Mouse (Mus musculus): Measurements from ENCODE around the gene Ppp1r13b. TPM values are rescaled to one million over a fixed set of nuclear protein-coding genes. Genes with fewer than 3 reads are reported as not detected.

The Ppp1r13b gene
- polyA plus RNA-seq, 1 experiment = 4.8 TPM

- H3K27me3 ChIP-seq (ENCODE audit: control insufficient read depth, insufficient read depth, insufficient read length) = no peaks in the 10 kb centered on the region
- TF ChIP-seq MAX (IDR thresholded peaks at IDR 0.05) (no peak), MYOG (IDR thresholded peaks at IDR 0.05; ENCODE audit: control insufficient read depth, extremely low read depth, insufficient read length) (no peak)
- H3ac ChIP-seq (ENCODE audit: control insufficient read depth, insufficient read length, low read depth) = no peak overlapping the region
- H3K36me3 ChIP-seq (ENCODE audit: control insufficient read depth, insufficient read depth) = peaks cover 6% of the 10 kb centered on the region
- no peaks in the 10 kb centered on the region for H3K79me3 ChIP-seq (ENCODE audit: low read depth)
- no peak overlapping the region for H3K4me3 ChIP-seq (ENCODE audit: insufficient read depth, poor library complexity, severe bottlenecking)
- no peaks in the 10 kb centered on the region for H3K79me2 ChIP-seq (ENCODE audit: control insufficient read depth, insufficient read depth)
Measured at GRCm38 (mm10) chr12:111872079-111872478, 35.8 kb downstream of the Ppp1r13b start.

- Histone ChIP-seq H3K79me2 (ENCODE audit: control insufficient read depth, insufficient read depth) (no peaks in the 10 kb centered on the region), H3K27me3 (ENCODE audit: control insufficient read depth, insufficient read depth, insufficient read length) (no peaks in the 10 kb centered on the region), H3K79me3 (ENCODE audit: low read depth) (no peaks in the 10 kb centered on the region), H3K36me3 (ENCODE audit: control insufficient read depth, insufficient read depth) (peaks cover 11% of the 10 kb centered on the region), H3K4me3 (ENCODE audit: insufficient read depth, poor library complexity, severe bottlenecking) (no peak overlapping the region), H3ac (ENCODE audit: control insufficient read depth, insufficient read length, low read depth) (no peak overlapping the region)
- no peak for TF ChIP-seq MAX (IDR thresholded peaks at IDR 0.05)
- TF ChIP-seq MYOD1 (IDR thresholded peaks at IDR 0.05; ENCODE audit: control insufficient read depth, insufficient read length, low read depth) = no peak
- TF ChIP-seq CTCF (IDR thresholded peaks at IDR 0.05; ENCODE audit: control insufficient read depth, insufficient read depth, insufficient read length) = no peak
- TF ChIP-seq FOSL1 (IDR thresholded peaks at IDR 0.05; ENCODE audit: insufficient read depth, low read length, poor library complexity, severe bottlenecking) = no peak
- TF ChIP-seq CEBPB (IDR thresholded peaks at IDR 0.05; ENCODE audit: low read depth) = no peak
- TF ChIP-seq USF1 (IDR thresholded peaks at IDR 0.05; ENCODE audit: low read depth) = no peak
- no peak for TF ChIP-seq MYOG (IDR thresholded peaks at IDR 0.05; ENCODE audit: control insufficient read depth, extremely low read depth, insufficient read length)
Measured at GRCm38 (mm10) chr12:111870811-111871210, 37.1 kb downstream of the Ppp1r13b start.

- peaks cover 14% of the 10 kb centered on the region for H3K36me3 ChIP-seq (ENCODE audit: control insufficient read depth, insufficient read depth)
- no peak for TF ChIP-seq MYOD1 (IDR thresholded peaks at IDR 0.05; ENCODE audit: control insufficient read depth, insufficient read length, low read depth)
- no peak for TF ChIP-seq CEBPB (IDR thresholded peaks at IDR 0.05; ENCODE audit: low read depth)
- no peak for TF ChIP-seq MAX (IDR thresholded peaks at IDR 0.05)
- TF ChIP-seq FOSL1 (IDR thresholded peaks at IDR 0.05; ENCODE audit: insufficient read depth, low read length, poor library complexity, severe bottlenecking) = no peak
- no peak overlapping the region for H3K4me3 ChIP-seq (ENCODE audit: insufficient read depth, poor library complexity, severe bottlenecking)
- no peak overlapping the region for H3ac ChIP-seq (ENCODE audit: control insufficient read depth, insufficient read length, low read depth)
- H3K79me3 ChIP-seq (ENCODE audit: low read depth) = no peaks in the 10 kb centered on the region
- no peaks in the 10 kb centered on the region for H3K79me2 ChIP-seq (ENCODE audit: control insufficient read depth, insufficient read depth)
- no peaks in the 10 kb centered on the region for H3K27me3 ChIP-seq (ENCODE audit: control insufficient read depth, insufficient read depth, insufficient read length)
Measured at GRCm38 (mm10) chr12:111869806-111870205, 38.1 kb downstream of the Ppp1r13b start.

- Histone ChIP-seq H3K79me3 (ENCODE audit: low read depth) (no peaks in the 10 kb centered on the region), H3K4me3 (ENCODE audit: insufficient read depth, poor library complexity, severe bottlenecking) (no peak overlapping the region), H3ac (ENCODE audit: control insufficient read depth, insufficient read length, low read depth) (no peak overlapping the region), H3K36me3 (ENCODE audit: control insufficient read depth, insufficient read depth) (peaks cover 13% of the 10 kb centered on the region), H3K79me2 (ENCODE audit: control insufficient read depth, insufficient read depth) (no peaks in the 10 kb centered on the region), H3K27me3 (ENCODE audit: control insufficient read depth, insufficient read depth, insufficient read length) (no peaks in the 10 kb centered on the region)
- TF ChIP-seq MYOD1 (IDR thresholded peaks at IDR 0.05; ENCODE audit: control insufficient read depth, insufficient read length, low read depth) (peak; percentile 69), USF1 (IDR thresholded peaks at IDR 0.05; ENCODE audit: low read depth) (no peak), MYOG (IDR thresholded peaks at IDR 0.05; ENCODE audit: control insufficient read depth, extremely low read depth, insufficient read length) (no peak), FOSL1 (IDR thresholded peaks at IDR 0.05; ENCODE audit: insufficient read depth, low read length, poor library complexity, severe bottlenecking) (peak; percentile 8), CTCF (IDR thresholded peaks at IDR 0.05; ENCODE audit: control insufficient read depth, insufficient read depth, insufficient read length) (no peak)
Measured at GRCm38 (mm10) chr12:111864206-111864824, 43.6 kb downstream of the Ppp1r13b start.

- TF ChIP-seq MAX (IDR thresholded peaks at IDR 0.05) (no peak), USF1 (IDR thresholded peaks at IDR 0.05; ENCODE audit: low read depth) (no peak), CEBPB (IDR thresholded peaks at IDR 0.05; ENCODE audit: low read depth) (no peak), FOSL1 (IDR thresholded peaks at IDR 0.05; ENCODE audit: insufficient read depth, low read length, poor library complexity, severe bottlenecking) (no peak), CTCF (IDR thresholded peaks at IDR 0.05; ENCODE audit: control insufficient read depth, insufficient read depth, insufficient read length) (no peak), MYOD1 (IDR thresholded peaks at IDR 0.05; ENCODE audit: control insufficient read depth, insufficient read length, low read depth) (no peak), MYOG (IDR thresholded peaks at IDR 0.05; ENCODE audit: control insufficient read depth, extremely low read depth, insufficient read length) (no peak)
- no peaks in the 10 kb centered on the region for H3K27me3 ChIP-seq (ENCODE audit: control insufficient read depth, insufficient read depth, insufficient read length)
- no peaks in the 10 kb centered on the region for H3K79me3 ChIP-seq (ENCODE audit: low read depth)
- no peaks in the 10 kb centered on the region for H3K79me2 ChIP-seq (ENCODE audit: control insufficient read depth, insufficient read depth)
- H3ac ChIP-seq (ENCODE audit: control insufficient read depth, insufficient read length, low read depth) = no peak overlapping the region
- no peak overlapping the region for H3K4me3 ChIP-seq (ENCODE audit: insufficient read depth, poor library complexity, severe bottlenecking)
- H3K36me3 ChIP-seq (ENCODE audit: control insufficient read depth, insufficient read depth) = no peaks in the 10 kb centered on the region
Measured at GRCm38 (mm10) chr12:111855448-111855847, 52.5 kb downstream of the Ppp1r13b start.

DNA sequence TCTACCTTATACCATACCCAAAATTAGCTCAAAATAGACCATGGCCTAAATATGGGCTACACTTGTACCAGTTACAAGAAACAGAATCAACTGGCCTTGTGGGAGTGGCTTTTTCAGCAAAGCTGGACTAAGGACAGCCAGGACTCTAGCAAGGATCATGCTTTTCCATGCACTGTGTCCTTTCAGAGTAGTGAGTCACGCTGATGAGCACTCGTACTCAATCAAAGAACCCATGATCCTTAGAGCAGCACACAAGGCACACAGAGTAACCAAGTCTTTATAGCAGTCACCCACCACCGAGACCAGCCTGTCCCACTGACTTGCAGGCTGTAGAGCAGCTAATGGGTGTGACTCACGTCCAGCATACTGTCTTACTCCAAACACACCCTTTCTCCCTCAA lies 54.4 kb downstream of the Ppp1r13b start:
- Histone ChIP-seq H3ac (ENCODE audit: control insufficient read depth, insufficient read length, low read depth) (no peak overlapping the region), H3K79me2 (ENCODE audit: control insufficient read depth, insufficient read depth) (no peaks in the 10 kb centered on the region), H3K36me3 (ENCODE audit: control insufficient read depth, insufficient read depth) (no peaks in the 10 kb centered on the region), H3K79me3 (ENCODE audit: low read depth) (no peaks in the 10 kb centered on the region), H3K27me3 (ENCODE audit: control insufficient read depth, insufficient read depth, insufficient read length) (no peaks in the 10 kb centered on the region), H3K4me3 (ENCODE audit: insufficient read depth, poor library complexity, severe bottlenecking) (no peak overlapping the region)
- TF ChIP-seq CTCF (IDR thresholded peaks at IDR 0.05; ENCODE audit: control insufficient read depth, insufficient read depth, insufficient read length) = no peak
- TF ChIP-seq MYOD1 (IDR thresholded peaks at IDR 0.05; ENCODE audit: control insufficient read depth, insufficient read length, low read depth) = no peak
- TF ChIP-seq USF1 (IDR thresholded peaks at IDR 0.05; ENCODE audit: low read depth) = no peak
- no peak for TF ChIP-seq MAX (IDR thresholded peaks at IDR 0.05)
- TF ChIP-seq CEBPB (IDR thresholded peaks at IDR 0.05; ENCODE audit: low read depth) = no peak
- peak; percentile 2 for TF ChIP-seq FOSL1 (IDR thresholded peaks at IDR 0.05; ENCODE audit: insufficient read depth, low read length, poor library complexity, severe bottlenecking)
- TF ChIP-seq MYOG (IDR thresholded peaks at IDR 0.05; ENCODE audit: control insufficient read depth, extremely low read depth, insufficient read length) = no peak
